Mouse (Mus musculus): ENCODE measurements around the gene Gm43518. TPM values are rescaled to one million over a fixed set of nuclear protein-coding genes. Genes with fewer than 3 reads are reported as not detected.

The Gm43518 gene
- polyA plus RNA-seq, 1 experiment from 2014 or later = 2.4 TPM

DNA sequence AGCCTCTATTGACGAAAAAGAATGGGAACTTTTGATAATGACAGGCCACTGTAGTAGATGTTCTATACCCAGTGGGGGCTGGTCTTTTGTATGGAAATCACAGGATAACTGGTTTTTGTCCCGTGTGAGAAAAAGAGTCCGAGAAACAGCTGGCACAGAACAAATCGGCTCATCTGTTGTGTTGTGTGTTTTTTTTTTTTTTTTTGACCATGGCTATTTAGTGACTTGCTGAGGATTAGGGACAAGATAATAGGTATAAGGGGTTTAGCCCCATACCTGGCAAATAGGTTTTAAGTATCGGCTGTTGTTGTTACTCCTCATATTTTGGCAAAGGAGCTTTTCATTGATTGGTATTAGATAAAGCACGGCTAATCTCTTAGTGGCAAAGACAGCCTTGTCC is 45.2 kb downstream of the Gm43518 start:
- Histone ChIP-seq H3K4me3 (no peak overlapping the region), H3K27ac (no peak overlapping the region), H3K27me3 (ENCODE audit: insufficient read depth, poor library complexity, severe bottlenecking) (peaks cover 58% of the 10 kb centered on the region), H3K36me3 (no peaks in the 10 kb centered on the region), H3K9me3 (no peaks in the 10 kb centered on the region), H3K4me1 (peaks cover 29% of the 10 kb centered on the region)
- 77% methylated on average over 6 of the region's 6 CpGs for WGBS
- DNase-seq (ENCODE audit: low spot score) = no peak

DNA sequence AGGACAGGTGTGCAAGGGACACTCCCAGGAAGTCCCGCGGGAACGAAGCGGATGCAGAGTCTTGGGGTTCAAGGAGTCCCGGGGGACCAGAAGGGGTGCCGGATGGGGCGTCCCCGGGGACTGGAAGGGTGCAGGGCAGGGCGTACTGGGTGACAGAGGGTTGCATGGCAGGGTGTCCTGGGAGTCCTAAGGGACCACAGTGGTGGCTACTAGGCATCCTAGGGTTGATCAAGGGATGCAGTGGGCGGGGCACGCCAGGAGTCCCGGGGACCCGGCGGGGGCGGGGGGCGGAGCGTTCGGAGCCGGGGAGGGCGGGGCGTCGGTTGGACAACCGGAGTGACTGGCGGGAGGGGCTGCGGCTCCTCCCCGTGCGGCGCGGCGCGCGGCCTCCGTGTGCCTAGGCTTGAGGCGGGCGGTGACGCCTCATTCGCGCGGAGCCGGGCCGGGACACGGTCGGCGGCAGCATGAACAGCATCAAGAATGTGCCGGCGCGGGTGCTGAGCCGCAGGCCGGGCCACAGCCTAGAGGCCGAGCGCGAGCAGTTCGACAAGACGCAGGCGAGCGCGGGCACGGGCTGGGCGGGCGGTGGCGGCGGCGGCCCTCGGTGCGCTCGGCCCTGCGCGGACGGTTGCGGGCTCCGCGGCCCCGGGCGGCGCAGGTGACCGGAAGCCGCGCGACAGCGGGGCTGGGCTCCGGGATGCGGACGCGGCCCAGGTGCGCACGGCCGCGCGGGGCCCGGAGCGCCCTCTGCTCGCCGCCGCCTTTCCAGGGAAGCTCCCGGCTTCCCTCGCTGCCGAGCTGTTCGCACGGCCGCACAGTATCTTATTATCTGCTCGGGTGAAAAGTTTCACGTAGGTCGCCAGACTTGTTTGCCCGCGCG is 46.3 kb downstream of the Gm43518 start, which contains the start of gene Hip1r:
Hip1r (plus strand) TSS at position 330 of the 880 bp plus-strand sequence.
- H3K36me3 ChIP-seq = no peaks in the 10 kb centered on the region
- DNase-seq (ENCODE audit: low spot score) = peak; percentile 89
- no peaks in the 10 kb centered on the region for H3K9me3 ChIP-seq
- peak within 1 kb of the TSS; percentile 85 for H3K4me3 ChIP-seq
- H3K27ac ChIP-seq = peak within 1 kb of the TSS; percentile 88
- 1% methylated on average over 106 of the region's 106 CpGs for WGBS
- H3K4me1 ChIP-seq = peaks cover 38% of the 10 kb centered on the region
- peaks cover 62% of the 10 kb centered on the region for H3K27me3 ChIP-seq (ENCODE audit: insufficient read depth, poor library complexity, severe bottlenecking)

DNA sequence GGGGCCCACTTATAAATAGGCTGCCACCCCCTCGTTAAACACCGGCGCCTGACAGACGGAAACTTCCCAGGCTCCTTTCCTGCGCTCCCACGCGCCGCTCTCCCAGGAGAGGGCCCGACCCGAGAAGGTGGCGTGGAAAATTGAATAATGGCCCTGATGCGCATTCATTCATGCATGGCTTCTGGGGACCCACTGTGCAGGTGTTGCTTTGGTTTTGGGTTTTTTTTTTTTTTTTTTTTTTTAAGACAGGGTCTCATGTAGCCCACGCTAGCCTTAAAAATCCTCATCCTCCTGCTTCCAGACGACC is 46.9 kb downstream of the Gm43518 start:
- DNase-seq (ENCODE audit: low spot score) = no peak
- WGBS = under 1% methylated on average over 14 of the region's 14 CpGs
- peak overlapping the region; percentile 88; the same call in 1 of the 2 replicates for H3K27ac ChIP-seq
- no peaks in the 10 kb centered on the region for H3K9me3 ChIP-seq
- peaks cover 38% of the 10 kb centered on the region for H3K4me1 ChIP-seq
- H3K36me3 ChIP-seq = no peaks in the 10 kb centered on the region
- H3K27me3 ChIP-seq (ENCODE audit: insufficient read depth, poor library complexity, severe bottlenecking) = peaks cover 60% of the 10 kb centered on the region
- H3K4me3 ChIP-seq = peak overlapping the region; percentile 85

DNA sequence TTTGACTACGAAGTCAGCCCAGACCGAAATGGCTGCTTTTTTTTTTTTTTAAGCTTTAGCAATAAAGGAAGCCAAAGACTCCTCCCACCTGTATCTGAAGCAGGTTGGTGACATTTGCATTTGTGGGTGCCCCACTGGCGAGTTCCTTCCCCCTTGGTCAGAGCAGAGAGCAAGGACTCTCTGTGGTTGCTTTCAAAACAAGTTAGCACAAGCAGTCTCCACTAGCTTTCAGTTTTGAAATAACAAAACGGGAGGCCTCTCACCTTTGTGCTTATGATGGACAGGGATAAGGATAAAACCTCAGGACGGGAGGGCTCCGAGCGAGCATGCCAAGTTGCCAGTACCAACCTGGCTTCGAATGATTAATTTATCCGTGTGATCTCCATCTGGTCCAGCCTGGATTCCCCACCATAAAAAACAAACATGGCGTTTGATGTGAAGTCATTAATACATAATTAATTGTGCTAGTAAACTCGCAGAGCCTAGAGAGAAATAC is 47.4 kb downstream of the Gm43518 start:
- peaks cover 57% of the 10 kb centered on the region for H3K27me3 ChIP-seq (ENCODE audit: insufficient read depth, poor library complexity, severe bottlenecking)
- H3K27ac ChIP-seq = no peak overlapping the region
- peaks cover 41% of the 10 kb centered on the region for H3K4me1 ChIP-seq
- 47% methylated on average over 11 of the region's 11 CpGs for WGBS
- H3K4me3 ChIP-seq = peak overlapping the region; percentile 85
- no peaks in the 10 kb centered on the region for H3K36me3 ChIP-seq
- no peak for DNase-seq (ENCODE audit: low spot score)
- no peaks in the 10 kb centered on the region for H3K9me3 ChIP-seq

DNA sequence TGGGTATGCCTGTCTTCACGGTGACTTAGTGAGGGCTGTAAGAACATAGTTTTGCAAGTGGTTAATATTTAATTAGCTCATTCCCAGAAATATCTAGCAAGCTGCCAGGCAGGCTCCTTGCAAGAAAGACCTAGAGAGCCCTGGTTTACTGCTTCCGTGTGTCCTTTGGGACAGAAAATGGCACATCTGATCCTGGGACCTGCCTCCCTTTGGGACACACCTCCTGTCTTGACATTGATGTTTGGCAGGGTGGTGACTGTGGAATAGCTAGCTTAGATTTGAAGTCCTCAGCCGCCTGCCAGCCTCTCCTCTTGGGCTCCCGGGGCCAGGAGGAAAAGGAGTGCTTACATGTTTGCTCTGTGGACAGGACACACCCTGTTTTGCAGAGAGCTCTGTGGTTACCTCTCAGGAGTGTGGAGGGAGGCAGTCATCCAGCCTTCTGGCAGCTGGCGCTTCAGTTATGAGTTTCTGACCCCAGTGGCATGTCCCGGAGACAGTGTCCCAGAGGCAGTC is 48.5 kb downstream of the Gm43518 start:
- H3K36me3 ChIP-seq = no peaks in the 10 kb centered on the region
- no peak for DNase-seq (ENCODE audit: low spot score)
- H3K9me3 ChIP-seq = no peaks in the 10 kb centered on the region
- no peak overlapping the region for H3K4me3 ChIP-seq
- no peak overlapping the region for H3K27ac ChIP-seq
- 51% methylated on average over 6 of the region's 6 CpGs for WGBS
- peaks cover 51% of the 10 kb centered on the region for H3K27me3 ChIP-seq (ENCODE audit: insufficient read depth, poor library complexity, severe bottlenecking)
- peaks cover 41% of the 10 kb centered on the region for H3K4me1 ChIP-seq

DNA sequence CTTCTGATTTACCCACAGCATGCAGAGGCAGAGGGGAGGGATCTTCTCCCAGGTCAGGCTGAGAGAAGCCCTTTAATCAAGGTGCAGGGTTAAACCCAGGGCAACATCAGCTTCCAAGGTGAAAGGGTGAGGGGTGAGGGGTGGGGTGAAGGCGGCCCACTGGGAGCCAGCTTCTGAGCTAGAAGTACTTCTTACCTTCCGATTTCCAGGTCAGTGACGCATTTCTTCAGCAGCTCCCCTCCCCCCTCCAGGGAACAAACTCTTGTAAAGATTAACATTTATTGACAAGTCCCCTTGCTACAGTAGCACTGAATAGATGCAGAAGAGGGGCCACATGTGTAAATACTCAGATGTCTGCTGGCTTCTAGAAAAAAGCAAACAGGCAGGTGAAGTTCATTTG is 50.0 kb downstream of the Gm43518 start:
- no peak for DNase-seq (ENCODE audit: low spot score)
- Histone ChIP-seq H3K27ac (no peak overlapping the region), H3K36me3 (no peaks in the 10 kb centered on the region), H3K4me1 (peaks cover 44% of the 10 kb centered on the region), H3K27me3 (ENCODE audit: insufficient read depth, poor library complexity, severe bottlenecking) (peaks cover 45% of the 10 kb centered on the region), H3K4me3 (no peak overlapping the region), H3K9me3 (no peaks in the 10 kb centered on the region)
- 37% methylated on average over 3 of the region's 3 CpGs for WGBS

DNA sequence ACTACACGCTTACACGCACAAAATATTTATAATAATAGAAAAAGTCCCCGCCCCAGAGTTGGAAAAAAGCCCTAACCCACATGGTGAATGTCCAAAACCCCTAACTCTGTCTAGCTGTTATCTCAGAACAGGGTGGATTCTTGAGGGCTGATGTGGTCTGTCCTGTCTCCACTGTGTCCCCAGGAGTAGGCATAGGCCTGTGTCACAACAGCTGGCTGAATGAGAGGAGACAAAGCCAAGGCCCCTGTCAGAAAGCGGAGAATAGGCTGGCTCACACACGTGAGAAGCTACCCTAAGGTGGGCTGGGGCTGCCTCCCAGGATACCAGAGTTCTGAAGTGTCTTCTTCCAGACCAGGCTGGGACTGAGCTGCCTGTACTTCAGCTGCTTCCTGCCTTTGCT is 50.9 kb downstream of the Gm43518 start:
- H3K4me3 ChIP-seq = no peak overlapping the region
- no peak for DNase-seq (ENCODE audit: low spot score)
- no peak overlapping the region for H3K27ac ChIP-seq
- H3K9me3 ChIP-seq = no peaks in the 10 kb centered on the region
- H3K4me1 ChIP-seq = peaks cover 50% of the 10 kb centered on the region
- H3K36me3 ChIP-seq = no peaks in the 10 kb centered on the region
- WGBS = 69% methylated on average over 5 of the region's 5 CpGs
- peaks cover 41% of the 10 kb centered on the region for H3K27me3 ChIP-seq (ENCODE audit: insufficient read depth, poor library complexity, severe bottlenecking)

DNA sequence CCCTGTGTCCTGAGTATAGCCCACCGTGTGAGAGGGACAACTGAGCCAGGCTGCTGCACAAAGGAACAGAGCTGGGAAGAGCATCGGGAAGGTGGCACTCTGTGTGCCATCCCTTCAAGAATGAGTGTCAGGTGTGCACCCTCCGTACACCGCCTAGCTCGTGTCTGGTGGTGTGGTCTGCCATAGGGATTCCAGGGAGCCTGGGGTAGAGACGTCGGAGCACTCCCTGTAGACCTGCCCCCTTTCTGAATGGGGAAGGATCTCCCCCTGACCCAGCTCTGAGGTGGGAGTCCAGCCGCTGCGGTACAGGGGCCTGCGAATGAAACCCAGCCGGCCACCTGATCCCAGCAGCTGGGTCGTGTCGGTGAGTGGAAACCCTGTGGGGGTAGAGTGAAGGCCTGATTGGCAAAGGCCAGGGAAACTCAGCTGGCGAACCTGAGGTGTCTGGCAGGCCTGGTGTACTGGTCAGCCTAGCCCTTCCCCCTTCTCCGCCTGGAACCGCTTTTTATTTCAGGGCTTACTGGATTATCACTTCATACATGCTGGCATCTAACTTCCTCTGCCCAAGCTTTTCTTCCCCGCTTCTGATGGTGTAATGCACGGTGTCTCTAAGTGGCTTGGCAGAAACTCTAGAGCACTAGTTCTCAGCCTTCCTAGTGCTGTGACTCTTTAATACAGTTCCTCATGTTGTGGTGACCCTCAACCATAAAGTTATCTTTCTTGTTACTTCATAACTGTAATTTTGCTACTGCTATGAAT is 52.2 kb downstream of the Gm43518 start:
- Histone ChIP-seq H3K27me3 (ENCODE audit: insufficient read depth, poor library complexity, severe bottlenecking) (peaks cover 35% of the 10 kb centered on the region), H3K27ac (no peak overlapping the region; the same call in 1 of the 2 replicates), H3K4me1 (peaks cover 46% of the 10 kb centered on the region), H3K4me3 (no peak overlapping the region), H3K9me3 (no peaks in the 10 kb centered on the region), H3K36me3 (no peaks in the 10 kb centered on the region)
- 80% methylated on average over 18 of the region's 18 CpGs for WGBS
- DNase-seq (ENCODE audit: low spot score) = no peak

DNA sequence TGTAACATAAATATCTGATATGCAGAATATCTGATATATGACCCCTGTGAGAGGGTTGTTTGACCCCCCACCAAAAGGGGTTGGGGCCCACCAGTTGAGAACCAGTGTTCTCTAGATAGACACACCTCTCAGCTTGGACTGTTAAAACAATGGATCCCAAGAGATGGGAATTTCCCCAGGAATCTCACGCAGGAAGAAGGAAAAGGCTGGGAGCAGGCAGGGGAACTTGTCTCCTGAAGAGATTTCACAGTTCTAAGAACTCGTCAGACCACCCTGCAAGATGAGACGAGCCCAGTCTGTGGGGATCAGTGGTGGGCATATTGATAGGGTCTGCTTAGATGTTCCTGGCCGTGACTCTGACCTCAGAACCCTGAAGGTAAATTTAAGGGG is 52.8 kb downstream of the Gm43518 start:
- Histone ChIP-seq H3K27ac (no peak overlapping the region), H3K9me3 (no peaks in the 10 kb centered on the region), H3K4me3 (no peak overlapping the region), H3K36me3 (no peaks in the 10 kb centered on the region), H3K4me1 (peaks cover 46% of the 10 kb centered on the region), H3K27me3 (ENCODE audit: insufficient read depth, poor library complexity, severe bottlenecking) (peaks cover 29% of the 10 kb centered on the region)
- WGBS = 42% methylated on average over 4 of the region's 4 CpGs
- DNase-seq (ENCODE audit: low spot score) = no peak

DNA sequence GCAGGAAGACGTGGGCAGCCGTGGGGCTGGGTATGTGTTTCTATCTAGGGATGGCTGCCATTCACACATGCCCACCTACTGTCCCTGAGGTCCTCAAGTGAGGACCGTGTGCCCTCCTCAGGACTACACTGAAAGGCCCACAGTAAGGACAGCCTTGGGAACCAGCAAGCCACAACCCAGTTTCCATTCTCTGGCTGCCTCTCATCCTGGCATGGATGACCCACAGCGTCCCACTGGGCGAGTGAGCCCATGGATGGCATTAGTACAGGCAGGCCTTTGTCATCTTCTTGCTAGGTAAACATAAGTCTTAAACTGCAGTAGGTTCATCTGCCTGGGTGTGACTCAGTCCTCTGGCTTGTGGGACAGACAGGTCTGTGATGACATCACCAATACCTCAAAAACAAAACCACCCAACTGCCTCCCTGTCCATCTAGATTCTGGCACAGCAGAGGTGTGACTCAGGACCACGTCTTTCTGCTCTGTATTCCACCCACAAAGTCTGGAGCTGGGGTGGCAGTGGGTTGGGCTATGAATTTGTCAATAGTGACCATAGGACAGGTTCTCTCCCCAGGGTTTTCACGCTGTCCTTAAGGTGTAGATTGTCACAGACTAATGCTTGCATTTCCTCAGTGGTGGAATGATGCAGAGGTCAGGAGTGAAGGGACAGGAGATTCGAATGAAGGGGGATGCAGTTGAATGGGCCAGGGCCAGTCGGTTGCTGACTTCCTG is 53.5 kb downstream of the Gm43518 start:
- Histone ChIP-seq H3K9me3 (no peaks in the 10 kb centered on the region), H3K27me3 (ENCODE audit: insufficient read depth, poor library complexity, severe bottlenecking) (peaks cover 22% of the 10 kb centered on the region), H3K4me1 (peaks cover 49% of the 10 kb centered on the region), H3K4me3 (no peak overlapping the region), H3K36me3 (no peaks in the 10 kb centered on the region), H3K27ac (no peak overlapping the region)
- WGBS = 78% methylated on average over 9 of the region's 9 CpGs
- DNase-seq (ENCODE audit: low spot score) = no peak

DNA sequence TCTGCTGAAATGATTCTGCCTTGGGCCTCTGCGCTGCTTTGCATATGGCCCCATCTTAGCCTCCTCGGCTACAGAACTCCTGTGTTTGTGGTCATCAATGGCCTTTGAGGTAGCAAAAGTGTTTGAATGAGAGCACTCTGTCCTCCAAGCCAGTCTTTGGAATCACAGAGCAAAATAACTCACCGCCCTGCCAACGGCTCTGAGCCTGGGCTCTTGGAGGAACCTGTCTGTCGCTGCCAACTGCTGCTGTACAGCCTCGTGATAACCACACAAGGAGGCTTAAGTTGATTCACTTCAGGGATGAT is 54.0 kb downstream of the Gm43518 start:
- Histone ChIP-seq H3K27me3 (ENCODE audit: insufficient read depth, poor library complexity, severe bottlenecking) (peaks cover 17% of the 10 kb centered on the region), H3K4me3 (no peak overlapping the region), H3K27ac (no peak overlapping the region), H3K36me3 (no peaks in the 10 kb centered on the region), H3K4me1 (peaks cover 51% of the 10 kb centered on the region), H3K9me3 (no peaks in the 10 kb centered on the region)
- 75% methylated on average over 6 of the region's 6 CpGs for WGBS
- no peak for DNase-seq (ENCODE audit: low spot score)

DNA sequence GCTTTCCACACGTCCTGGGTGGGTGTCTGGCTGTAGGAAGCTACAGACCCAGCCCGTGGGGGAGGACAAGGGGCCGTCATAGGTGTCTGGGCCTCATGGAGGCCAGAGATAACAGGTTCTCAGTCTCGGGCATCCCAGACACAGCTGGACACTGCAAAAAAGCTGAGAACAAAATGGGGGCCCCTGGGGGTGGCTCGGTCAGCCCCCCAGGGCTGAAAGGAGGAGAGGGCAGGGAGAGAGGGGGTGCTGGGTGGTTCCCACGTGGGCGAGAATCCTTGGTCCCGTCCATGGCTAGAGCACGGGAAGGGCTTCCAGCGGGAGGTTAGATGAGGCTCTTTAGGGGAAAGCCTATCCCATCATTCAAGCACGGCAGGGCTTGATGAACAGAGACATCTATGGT is 55.6 kb downstream of the Gm43518 start:
- no peak overlapping the region for H3K27ac ChIP-seq
- peaks cover 51% of the 10 kb centered on the region for H3K4me1 ChIP-seq
- no peaks in the 10 kb centered on the region for H3K36me3 ChIP-seq
- no peaks in the 10 kb centered on the region for H3K9me3 ChIP-seq
- no peak overlapping the region for H3K4me3 ChIP-seq
- no peak for DNase-seq (ENCODE audit: low spot score)
- WGBS = 77% methylated on average over 11 of the region's 11 CpGs
- H3K27me3 ChIP-seq (ENCODE audit: insufficient read depth, poor library complexity, severe bottlenecking) = peaks cover 8% of the 10 kb centered on the region; the same call in 1 of the 2 replicates
